Mouse (Mus musculus) G1E (cell line): ENCODE data around the gene Chchd1. TPM values are rescaled to one million over a fixed set of nuclear protein-coding genes. Genes with fewer than 3 reads are reported as not detected.

Source experiments
- ATAC-seq: 2 replicates; pipeline ENCODE4 v1.8.0; 2016; ENCODE audit warnings: mild to moderate bottlenecking; ENCODE audit not compliant: insufficient number of reproducible peaks, poor library complexity, low FRiP score, severe bottlenecking; ENCODE audit errors: extremely low read depth
- DNase-seq: peaks from one replicate; pipeline ENCODE4 v3.0.0; 2012; ENCODE audit warnings: low spot score
- H3K27me3 ChIP-seq: 2 replicates; pipeline ENCODE4 v1.6.1; 2012; ENCODE audit warnings: mild to moderate bottlenecking, low read length, inconsistent platforms; ENCODE audit not compliant: insufficient read depth
- H3K36me3 ChIP-seq: replicated peaks from 2 replicates; pipeline ENCODE3; 2012; ENCODE audit warnings: mild to moderate bottlenecking, inconsistent platforms
- H3K4me1 ChIP-seq: 2 replicates; pipeline ENCODE4 v1.6.1; 2012; ENCODE audit warnings: low read depth, low read length, inconsistent platforms, mixed read lengths; ENCODE audit not compliant: insufficient read depth
- H3K4me3 ChIP-seq: 2 replicates; pipeline ENCODE4 v1.5.1; 2012; ENCODE audit warnings: low read depth, mild to moderate bottlenecking, inconsistent platforms, low read length, moderate library complexity, mixed read lengths
- H3K9me3 ChIP-seq: replicated peaks from 2 replicates; pipeline ENCODE4 v1.6.1; 2012; ENCODE audit warnings: inconsistent platforms
- CTCF ChIP-seq: IDR thresholded peaks from 2 replicates; pipeline ENCODE4 v1.5.1; 2012; ENCODE audit warnings: low read depth, low read length, inconsistent platforms, mixed read lengths
- GATA1 ChIP-seq: IDR thresholded peaks from 2 replicates; pipeline ENCODE4 v1.6.1; 2012; ENCODE audit warnings: borderline replicate concordance, low read length, inconsistent platforms, mixed read lengths
- GATA2 ChIP-seq: IDR thresholded peaks from 2 replicates; pipeline ENCODE4 v1.6.1; 2012; ENCODE audit warnings: low read depth, low read length, inconsistent platforms, borderline replicate concordance
- POLR2AphosphoS5 ChIP-seq: IDR thresholded peaks from 2 replicates; pipeline ENCODE4 v1.6.1; 2012; ENCODE audit warnings: low read depth, low read length, inconsistent platforms; ENCODE audit not compliant: insufficient replicate concordance
- TAL1 ChIP-seq: conservative IDR thresholded peaks from 2 replicates; pipeline ENCODE4 v1.6.1; 2012; ENCODE audit warnings: low read depth, low read length, inconsistent platforms, mixed read lengths
- polyA plus RNA-seq: library from polyadenylated mRNA; stranded (reverse); fragments of >175 nt; gene quantifications from 2 replicates; pipeline ENCODE4 v1.2.3, GENCODE M21; 2012
- total RNA-seq, 2 experiments: library from RNA; stranded (forward) in 1 of 2; stranded (reverse) in 1 of 2; fragments of 200-1000 nt in 1 of 2; fragments of >200 nt in 1 of 2; fragmentation: Nextera tagmentation in 1 of 2; gene quantifications; 2 replicates each; pipeline ENCODE4 v1.2.3; 2014 to 2017

Gene Chchd1
- total and polyA plus RNA-seq, 3 experiments = 8.7 to 135 (median 53.6) TPM

DNA sequence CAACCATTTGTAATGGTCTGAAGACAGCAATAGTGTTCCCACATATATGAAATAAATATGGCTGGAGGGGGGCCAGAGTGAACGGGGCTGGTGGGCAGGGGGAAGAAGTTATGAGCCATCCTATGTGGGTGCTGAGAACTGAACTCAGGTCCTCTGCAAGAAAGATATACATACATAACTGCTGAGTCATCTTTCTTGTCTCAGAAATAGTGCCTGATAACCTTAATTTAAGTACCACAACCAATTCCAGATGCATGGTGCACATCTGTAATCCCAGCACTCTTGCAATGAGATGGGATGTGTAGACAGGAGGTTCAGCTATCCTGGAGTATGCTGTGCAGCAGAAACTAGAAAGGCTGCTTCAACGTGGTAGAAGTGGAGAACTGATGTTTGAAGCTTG is 21.1 kb upstream of the Chchd1 start:
- no peak for DNase-seq
- peaks cover 100% of the 10 kb centered on the region for H3K36me3 ChIP-seq
- no peak for TF ChIP-seq TAL1
- TF ChIP-seq CTCF = no peak
- TF ChIP-seq GATA1 = no peak
- no peak for TF ChIP-seq GATA2
- no peak for TF ChIP-seq POLR2AphosphoS5
- H3K4me3 ChIP-seq = no peak overlapping the region
- no peak for ATAC-seq
- no peaks in the 10 kb centered on the region for H3K27me3 ChIP-seq
- H3K9me3 ChIP-seq = no peaks in the 10 kb centered on the region
- H3K4me1 ChIP-seq = peaks cover 24% of the 10 kb centered on the region; the same call in 1 of the 2 replicates

GRCm38 (mm10) chr14:20682498-20682897 is 20.3 kb upstream of the Chchd1 start:
- ATAC-seq (no peak), DNase-seq (no peak)
- H3K27me3 ChIP-seq = no peaks in the 10 kb centered on the region
- TF ChIP-seq TAL1 (no peak), GATA2 (no peak), GATA1 (no peak), POLR2AphosphoS5 (no peak), CTCF (no peak)
- no peaks in the 10 kb centered on the region for H3K9me3 ChIP-seq
- H3K4me3 ChIP-seq = no peak overlapping the region
- peaks cover 100% of the 10 kb centered on the region for H3K36me3 ChIP-seq
- H3K4me1 ChIP-seq = peaks cover 21% of the 10 kb centered on the region; the same call in 1 of the 2 replicates

GRCm38 (mm10) chr14:20686576-20686975 is 16.2 kb upstream of the Chchd1 start:
- Histone ChIP-seq H3K36me3 (peaks cover 100% of the 10 kb centered on the region), H3K9me3 (no peaks in the 10 kb centered on the region), H3K4me1 (peaks cover 21% of the 10 kb centered on the region; the same call in 1 of the 2 replicates), H3K27me3 (no peaks in the 10 kb centered on the region), H3K4me3 (no peak overlapping the region)
- no peak for ATAC-seq
- TF ChIP-seq GATA1 (no peak), POLR2AphosphoS5 (no peak), GATA2 (no peak), TAL1 (no peak), CTCF (no peak)
- no peak for DNase-seq

DNA sequence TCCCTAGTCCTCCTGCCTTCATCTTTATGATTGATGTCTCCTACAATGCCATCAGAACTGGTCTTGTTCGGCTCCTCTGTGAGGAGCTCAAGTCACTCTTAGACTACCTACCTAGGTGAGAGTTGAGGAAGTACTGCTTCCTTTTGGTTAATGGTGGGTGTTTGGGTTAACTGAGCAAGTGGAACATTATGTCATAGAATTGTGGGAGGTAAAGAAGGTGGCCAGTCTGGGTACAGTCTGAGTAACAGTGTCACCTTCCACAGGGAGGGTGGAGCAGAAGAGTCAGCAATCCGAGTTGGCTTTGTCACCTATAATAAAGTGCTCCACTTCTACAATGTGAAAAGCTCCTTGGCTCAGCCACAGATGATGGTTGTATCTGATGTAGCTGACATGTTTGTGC is 13.8 kb upstream of the Chchd1 start:
- Histone ChIP-seq H3K4me1 (peaks cover 24% of the 10 kb centered on the region), H3K4me3 (no peak overlapping the region), H3K36me3 (peaks cover 100% of the 10 kb centered on the region), H3K9me3 (no peaks in the 10 kb centered on the region), H3K27me3 (no peaks in the 10 kb centered on the region)
- DNase-seq (no peak), ATAC-seq (no peak)
- TF ChIP-seq GATA1 (no peak), GATA2 (no peak), CTCF (no peak)

- ATAC-seq = no peak
Observed at GRCm38 (mm10) chr14:20691772-20692171, 11.0 kb upstream of the Chchd1 start.

DNA sequence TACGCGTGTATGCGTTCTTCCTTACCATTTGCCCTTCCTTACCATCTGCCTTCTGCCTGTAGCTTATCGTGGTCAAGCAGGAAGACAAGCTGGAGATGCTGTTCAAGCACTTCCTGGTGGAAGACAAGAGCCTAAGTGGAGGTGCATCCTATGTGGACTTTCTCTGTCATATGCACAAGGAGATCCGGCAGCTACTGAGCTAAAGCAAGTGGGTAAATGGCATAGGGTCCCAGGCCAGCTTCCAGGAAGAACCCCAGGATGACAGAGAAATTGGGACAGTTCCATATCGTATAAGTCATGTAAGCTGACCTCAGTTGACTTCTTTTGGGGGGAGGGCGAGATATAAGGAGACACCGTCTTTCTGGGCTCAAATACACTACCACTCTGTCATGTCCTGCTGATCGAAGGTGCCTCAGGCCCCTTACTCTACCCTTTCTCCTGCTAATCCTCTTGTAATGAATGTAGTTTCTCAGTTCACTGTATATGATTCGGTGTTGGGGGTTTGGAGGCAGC is 9.2 kb upstream of the Chchd1 start:
- Histone ChIP-seq H3K9me3 (no peaks in the 10 kb centered on the region), H3K27me3 (no peaks in the 10 kb centered on the region), H3K4me3 (peak overlapping the region; percentile 81; the same call in 1 of the 2 replicates), H3K4me1 (peaks cover 59% of the 10 kb centered on the region), H3K36me3 (peaks cover 96% of the 10 kb centered on the region)
- TF ChIP-seq CTCF (no peak), TAL1 (no peak), GATA1 (no peak), GATA2 (no peak), POLR2AphosphoS5 (no peak)
- no peak for ATAC-seq
- DNase-seq = no peak

More at GRCm38 (mm10) chr14:20691772-20692171, 11.0 kb upstream of the Chchd1 start:
- no peak for DNase-seq
- peaks cover 99% of the 10 kb centered on the region for H3K36me3 ChIP-seq
- no peaks in the 10 kb centered on the region for H3K27me3 ChIP-seq
- peaks cover 47% of the 10 kb centered on the region for H3K4me1 ChIP-seq
- TF ChIP-seq GATA1 = no peak
- TF ChIP-seq TAL1 = no peak
- no peak for TF ChIP-seq CTCF
- TF ChIP-seq POLR2AphosphoS5 = no peak
- no peak for TF ChIP-seq GATA2
- H3K4me3 ChIP-seq = no peak overlapping the region
- no peaks in the 10 kb centered on the region for H3K9me3 ChIP-seq
